Mouse (Mus musculus) stomach, embryonic 16.5 days (tissue): ENCODE data around the gene Btbd9. TPM values are rescaled to one million over a fixed set of nuclear protein-coding genes. Genes with fewer than 3 reads are reported as not detected.

ENCODE experiments used
- ATAC-seq: fragments of 200-750 bp; cut with Nextera tagmentation; 2 replicates; pipeline ENCODE4 v1.8.0; 2017; ENCODE audit warnings: moderate number of reproducible peaks, moderate TSS enrichment; ENCODE audit not compliant: insufficient read depth, low FRiP score
- H3K27ac ChIP-seq: fragments of 300-500 bp; sonication (generic); 2 replicates; pipeline ENCODE4 v1.5.1; 2014; ENCODE audit warnings: low read length
- H3K27me3 ChIP-seq: fragments of 300-500 bp; sonication (generic); 2 replicates; pipeline ENCODE4 v1.6.1; 2014; ENCODE audit warnings: low read length, control low read depth, mixed read lengths; ENCODE audit not compliant: control insufficient read depth, insufficient read depth
- H3K36me3 ChIP-seq: fragments of 300-500 bp; sonication (generic); 2 replicates; pipeline ENCODE4 v1.6.1; 2014; ENCODE audit warnings: low read length; ENCODE audit not compliant: control insufficient read depth, insufficient read depth
- H3K4me1 ChIP-seq: fragments of 300-500 bp; sonication (generic); 2 replicates; pipeline ENCODE4 v1.6.1; 2014; ENCODE audit warnings: low read length, control low read depth, mixed read lengths; ENCODE audit not compliant: control insufficient read depth, insufficient read depth
- H3K4me2 ChIP-seq: fragments of 300-500 bp; sonication (generic); 2 replicates; pipeline ENCODE4 v1.6.1; 2014; ENCODE audit warnings: low read depth, low read length, mixed read lengths
- H3K4me3 ChIP-seq: fragments of 300-500 bp; sonication (generic); replicated peaks from 2 replicates; pipeline ENCODE4 v1.5.1; 2014; ENCODE audit warnings: mild to moderate bottlenecking, low read length
- H3K9ac ChIP-seq: fragments of 300-500 bp; sonication (generic); 2 replicates; pipeline ENCODE4 v1.6.1; 2014; ENCODE audit warnings: low read length
- H3K9me3 ChIP-seq: fragments of 300-500 bp; sonication (generic); replicated peaks from 2 replicates; pipeline ENCODE4 v1.6.1; 2016; ENCODE audit warnings: low read length, control low read depth; ENCODE audit not compliant: control insufficient read depth
- WGBS: fragments of 180-500 bp; shearing (Covaris S2); extraction: QIAGEN DNeasy Blood & Tissue Kit; methylation state at CpG from one replicate; pipeline ENCODE4 v1.1.7; 2014; 5-methylcytosine and 5-hydroxymethylcytosine counted together
- polyA plus RNA-seq: library from polyadenylated mRNA; unstranded; fragments of >200 nt; fragmentation: Nextera tagmentation; extraction: Ambion mirVana; gene quantifications from 2 replicates; pipeline ENCODE4 v1.2.1, GENCODE M21; 2015

Btbd9 gene
- polyA plus RNA-seq, 1 experiment from 2014 or later = 51.6 TPM

DNA sequence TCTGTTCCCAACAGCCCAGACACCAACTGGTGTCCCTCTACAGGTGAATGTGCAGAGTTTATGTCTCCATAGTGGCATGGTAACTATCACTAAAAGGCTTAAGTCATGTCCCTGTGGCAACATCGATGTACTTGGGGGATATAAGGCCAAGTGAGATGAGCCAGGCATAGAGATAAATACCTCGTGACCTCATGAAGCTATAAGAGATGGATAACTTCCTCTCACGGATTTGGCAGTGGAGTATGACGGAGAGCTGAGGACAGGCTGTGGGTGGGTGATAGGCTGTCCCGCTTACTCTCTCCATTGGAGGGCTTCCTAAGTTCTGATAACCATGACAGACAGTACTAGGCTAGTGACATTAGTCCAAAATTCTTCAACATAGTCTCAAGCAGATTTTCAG lies 362.9 kb downstream of the Btbd9 start:
- no peak for ATAC-seq
- peaks cover 9% of the 10 kb centered on the region; the same call in 1 of the 2 replicates for H3K36me3 ChIP-seq
- no peak overlapping the region for H3K4me3 ChIP-seq
- no peaks in the 10 kb centered on the region for H3K4me1 ChIP-seq
- no peak overlapping the region for H3K4me2 ChIP-seq
- no peaks in the 10 kb centered on the region for H3K9me3 ChIP-seq
- no peak overlapping the region for H3K9ac ChIP-seq
- H3K27me3 ChIP-seq = no peaks in the 10 kb centered on the region
- WGBS = 78% methylated on average over 5 of the region's 5 CpGs
- no peak overlapping the region for H3K27ac ChIP-seq

GRCm38 (mm10) chr17:30212647-30213046 lies 363.6 kb downstream of the Btbd9 start:
- Histone ChIP-seq H3K9ac (no peak overlapping the region), H3K4me1 (0 out of 2 replicates have a peak, but pooled peaks cover 1% of the 10 kb centered on the region), H3K9me3 (no peaks in the 10 kb centered on the region), H3K4me2 (no peak overlapping the region), H3K4me3 (no peak overlapping the region), H3K27ac (no peak overlapping the region), H3K36me3 (peaks cover 11% of the 10 kb centered on the region; the same call in 1 of the 2 replicates), H3K27me3 (no peaks in the 10 kb centered on the region)
- 70% methylated on average over 12 of the region's 12 CpGs for WGBS
- ATAC-seq = no peak

DNA sequence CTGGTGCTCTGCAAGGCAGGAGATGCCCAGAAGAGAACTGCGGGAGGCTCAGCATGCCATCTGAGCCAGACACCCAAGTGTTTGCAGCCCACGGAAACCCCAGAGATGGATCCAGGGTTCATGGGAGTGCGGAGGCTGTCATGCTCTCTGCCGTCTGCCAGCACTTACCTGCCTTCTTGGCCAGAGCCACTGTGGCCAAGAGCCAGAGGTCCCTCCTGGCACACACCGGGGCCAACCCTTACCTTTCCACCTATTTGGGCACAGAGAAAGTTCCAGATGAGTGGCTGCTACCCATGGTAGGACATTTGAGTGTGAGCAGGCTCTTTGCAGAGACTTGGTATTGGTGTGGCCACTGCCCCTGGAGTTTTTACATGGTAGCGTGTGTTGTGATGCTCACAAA lies 365.4 kb downstream of the Btbd9 start:
- Histone ChIP-seq H3K36me3 (peaks cover 11% of the 10 kb centered on the region; the same call in 1 of the 2 replicates), H3K9ac (no peak overlapping the region), H3K9me3 (no peaks in the 10 kb centered on the region), H3K27me3 (no peaks in the 10 kb centered on the region), H3K4me2 (no peak overlapping the region), H3K4me1 (peaks cover 6% of the 10 kb centered on the region; the same call in 1 of the 2 replicates), H3K4me3 (no peak overlapping the region), H3K27ac (no peak overlapping the region)
- 93% methylated on average over 6 of the region's 6 CpGs for WGBS
- no peak for ATAC-seq

- no peak overlapping the region for H3K27ac ChIP-seq
- no peak overlapping the region for H3K9ac ChIP-seq
- H3K4me2 ChIP-seq = no peak overlapping the region
- H3K36me3 ChIP-seq = peaks cover 11% of the 10 kb centered on the region; the same call in 1 of the 2 replicates
- peaks cover 8% of the 10 kb centered on the region; the same call in 1 of the 2 replicates for H3K4me1 ChIP-seq
- no peak overlapping the region for H3K4me3 ChIP-seq
- no peak for ATAC-seq
- H3K9me3 ChIP-seq = no peaks in the 10 kb centered on the region
- no peaks in the 10 kb centered on the region for H3K27me3 ChIP-seq
- WGBS = 93% methylated on average over 8 of the region's 8 CpGs
These were observed 366.0 kb downstream of the Btbd9 start for GRCm38 (mm10) chr17:30210262-30210661.

GRCm38 (mm10) chr17:30205062-30205825 lies 371.0 kb downstream of the Btbd9 start:
- Histone ChIP-seq H3K27me3 (no peaks in the 10 kb centered on the region), H3K36me3 (peaks cover 8% of the 10 kb centered on the region; the same call in 1 of the 2 replicates), H3K4me1 (peaks cover 30% of the 10 kb centered on the region), H3K4me2 (no peak overlapping the region), H3K27ac (no peak overlapping the region), H3K4me3 (no peak overlapping the region), H3K9ac (no peak overlapping the region), H3K9me3 (no peaks in the 10 kb centered on the region)
- 87% methylated on average over 17 of the region's 17 CpGs for WGBS
- no peak for ATAC-seq

- no peak overlapping the region for H3K4me2 ChIP-seq
These were observed 376.0 kb downstream of the Btbd9 start for GRCm38 (mm10) chr17:30200283-30200682.

DNA sequence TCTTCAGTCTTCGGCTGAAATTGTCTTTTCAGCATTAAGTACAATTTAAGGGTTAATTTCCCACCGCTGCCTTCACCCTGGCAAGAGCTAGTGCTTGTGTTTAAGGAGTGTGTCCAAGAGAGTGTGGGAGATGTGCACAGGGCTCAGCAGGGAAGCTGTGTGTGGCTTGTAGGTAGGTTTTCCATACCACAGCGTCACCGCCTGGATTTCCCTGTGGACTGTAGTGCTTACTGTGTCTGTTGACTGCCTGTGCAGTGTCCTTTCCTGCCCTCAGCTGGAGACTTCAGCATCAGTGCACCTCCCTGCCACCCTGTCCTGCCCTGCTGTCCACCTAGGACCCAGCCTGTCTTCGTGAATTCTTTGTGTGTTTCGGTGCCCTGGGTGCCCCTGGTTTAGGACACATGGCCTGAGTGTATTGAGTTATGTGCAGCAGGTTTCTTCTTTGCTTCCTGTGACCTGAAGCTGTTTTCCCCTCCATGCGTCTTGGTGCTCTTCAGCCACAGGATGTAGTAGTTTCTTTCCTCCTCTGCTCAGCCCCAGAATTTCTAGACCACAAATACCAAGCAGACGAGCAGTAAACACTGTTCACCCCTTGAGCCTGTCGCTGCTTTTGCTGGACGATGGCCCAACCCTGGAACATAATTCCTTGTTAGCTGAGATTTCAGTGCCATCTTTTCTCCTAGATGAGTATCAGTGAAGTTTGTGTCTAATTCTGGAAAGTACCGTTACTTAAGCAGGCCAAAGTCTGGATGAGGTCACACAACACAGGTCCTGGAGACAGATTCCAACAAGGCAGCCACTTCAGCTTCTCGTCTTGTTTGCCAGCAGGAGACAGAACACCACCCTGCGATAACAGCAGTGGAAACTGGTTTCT lies 376.7 kb downstream of the Btbd9 start:
- Histone ChIP-seq H3K36me3 (no peaks in the 10 kb centered on the region), H3K4me3 (no peak overlapping the region), H3K9ac (no peak overlapping the region; the same call in 1 of the 2 replicates), H3K9me3 (no peaks in the 10 kb centered on the region), H3K4me1 (peaks cover 57% of the 10 kb centered on the region), H3K27me3 (no peaks in the 10 kb centered on the region), H3K27ac (peak overlapping the region; percentile 43; the same call in 1 of the 2 replicates), H3K4me2 (no peak overlapping the region)
- WGBS = 58% methylated on average over 13 of the region's 13 CpGs
- ATAC-seq = no peak

More at GRCm38 (mm10) chr17:30200283-30200682, 376.0 kb downstream of the Btbd9 start:
- Histone ChIP-seq H3K36me3 (no peaks in the 10 kb centered on the region), H3K27ac (no peak overlapping the region), H3K4me1 (peaks cover 57% of the 10 kb centered on the region), H3K9me3 (no peaks in the 10 kb centered on the region), H3K4me3 (no peak overlapping the region), H3K27me3 (no peaks in the 10 kb centered on the region), H3K9ac (no peak overlapping the region)
- WGBS = 71% methylated on average over 4 of the region's 4 CpGs
- ATAC-seq = no peak

- WGBS = 60% methylated on average over 10 of the region's 10 CpGs
- Histone ChIP-seq H3K27me3 (no peaks in the 10 kb centered on the region), H3K4me1 (peaks cover 48% of the 10 kb centered on the region), H3K27ac (peak overlapping the region; percentile 3; the same call in 1 of the 2 replicates), H3K9me3 (no peaks in the 10 kb centered on the region), H3K9ac (0 out of 2 replicates have a peak overlapping the region, but pooled peaks have one; percentile 13), H3K4me3 (no peak overlapping the region), H3K4me2 (no peak overlapping the region), H3K36me3 (no peaks in the 10 kb centered on the region)
- no peak for ATAC-seq
These were observed 377.9 kb downstream of the Btbd9 start for GRCm38 (mm10) chr17:30198422-30198821.
